Mouse (Mus musculus) small intestine, adult 2 months (tissue): ENCODE measurements around the gene Dppa3. TPM values are rescaled to one million over a fixed set of nuclear protein-coding genes. Genes with fewer than 3 reads are reported as not detected.
"Not testable (repeated sequence)": the region's sequence is repeated elsewhere in the genome, so short reads cannot be mapped to it uniquely, and the experiment has no call there.

Experiments
- H3K27ac ChIP-seq: fragments of 200-500 bp; 2 replicates; pipeline ENCODE4 v1.5.1; 2012; ENCODE audit warnings: low read depth, low read length, control low read depth, inconsistent platforms; ENCODE audit not compliant: insufficient read depth
- H3K27me3 ChIP-seq: fragments of 200-500 bp; 2 replicates; pipeline ENCODE4 v1.6.1; 2012; ENCODE audit warnings: mild to moderate bottlenecking, moderate library complexity, low read length, inconsistent platforms; ENCODE audit not compliant: control insufficient read depth, insufficient read depth
- H3K36me3 ChIP-seq: fragments of 200-500 bp; 2 replicates; pipeline ENCODE4 v1.6.1; 2012; ENCODE audit warnings: mild to moderate bottlenecking, low read length, control low read depth, inconsistent platforms; ENCODE audit not compliant: control insufficient read depth, insufficient read depth
- H3K4me1 ChIP-seq: fragments of 200-500 bp; 2 replicates; pipeline ENCODE4 v1.6.1; 2012; ENCODE audit warnings: low read length, inconsistent platforms, mixed read lengths; ENCODE audit not compliant: control insufficient read depth, insufficient read depth, insufficient read length
- H3K4me3 ChIP-seq: fragments of 200-500 bp; 2 replicates; pipeline ENCODE4 v1.5.1; 2012; ENCODE audit warnings: low read depth, mild to moderate bottlenecking, control low read depth, inconsistent platforms, low read length, moderate library complexity
- CTCF ChIP-seq: fragments of 200-500 bp; IDR thresholded peaks from 2 replicates; pipeline ENCODE4 v1.5.1; 2012; ENCODE audit warnings: low read depth, mild to moderate bottlenecking, control low read depth, inconsistent platforms, low read length, moderate library complexity, mixed read lengths; ENCODE audit not compliant: insufficient replicate concordance, insufficient read length; ENCODE audit errors: extremely low read depth
- POLR2A ChIP-seq: fragments of 200-500 bp; IDR thresholded peaks from 2 replicates; pipeline ENCODE4 v1.6.1; 2012; ENCODE audit warnings: low read depth, mild to moderate bottlenecking, control low read depth, inconsistent platforms, low read length, moderate library complexity
- WGBS: fragments of 180-500 bp; shearing (Covaris S2); methylation state at CpG from one replicate; pipeline ENCODE4 v1.1.7; 2018; 5-methylcytosine and 5-hydroxymethylcytosine counted together
- polyA plus RNA-seq: library from polyadenylated mRNA; depleted of rRNA; stranded (reverse); fragments of >200 nt; gene quantifications from 2 replicates; pipeline ENCODE4 v1.2.3, GENCODE M21; 2012

Dppa3 gene
- polyA plus RNA-seq, 1 experiment: not detected

GRCm38 (mm10) chr6:122627469-122628108 lies 1.4 kb downstream of the Dppa3 start:
- WGBS: 23% methylated on average over 20 of the region's 20 CpGs
- H3K27ac ChIP-seq: no peak overlapping the region
- no peaks in the 10 kb centered on the region for H3K27me3 ChIP-seq
- H3K4me1 ChIP-seq: peaks cover 9% of the 10 kb centered on the region; the same call in 1 of the 2 replicates
- H3K36me3 ChIP-seq: no peaks in the 10 kb centered on the region
- peak overlapping the region; percentile 25; the same call in 1 of the 2 replicates for H3K4me3 ChIP-seq
- TF ChIP-seq POLR2A: no peak
- no peak for TF ChIP-seq CTCF

- Histone ChIP-seq H3K36me3 (no peaks in the 10 kb centered on the region), H3K27me3 (no peaks in the 10 kb centered on the region), H3K27ac (no peak overlapping the region), H3K4me3 (0 out of 2 replicates have a peak overlapping the region, but pooled peaks have one; percentile 6), H3K4me1 (0 out of 2 replicates have a peak, but pooled peaks cover 4% of the 10 kb centered on the region)
- 40% methylated on average over 9 of the region's 9 CpGs for WGBS
- TF ChIP-seq CTCF (peak; percentile 61; the same call in 1 of the 2 replicates), POLR2A (no peak)
Observed at GRCm38 (mm10) chr6:122633411-122633810, 7.2 kb downstream of the Dppa3 start.

- 61% methylated on average over 7 of the region's 7 CpGs for WGBS
- Histone ChIP-seq H3K36me3 (no peaks in the 10 kb centered on the region), H3K27me3 (no peaks in the 10 kb centered on the region), H3K4me3 (no peak overlapping the region), H3K4me1 (0 out of 2 replicates have a peak, but pooled peaks cover 4% of the 10 kb centered on the region), H3K27ac (no peak overlapping the region)
- TF ChIP-seq CTCF: no peak
- no peak for TF ChIP-seq POLR2A
Observed at GRCm38 (mm10) chr6:122635315-122635714, 9.1 kb downstream of the Dppa3 start.

GRCm38 (mm10) chr6:122636666-122637065 lies 10.5 kb downstream of the Dppa3 start:
- Histone ChIP-seq H3K36me3 (no peaks in the 10 kb centered on the region), H3K27me3 (no peaks in the 10 kb centered on the region), H3K27ac (no peak overlapping the region), H3K4me1 (0 out of 2 replicates have a peak, but pooled peaks cover 4% of the 10 kb centered on the region), H3K4me3 (no peak overlapping the region)
- 23% methylated on average over 3 of the region's 3 CpGs for WGBS
- no peak for TF ChIP-seq POLR2A
- peak; percentile 47; the same call in 1 of the 2 replicates for TF ChIP-seq CTCF

- not testable (repeated sequence) for H3K27me3 ChIP-seq, H3K4me1 ChIP-seq, H3K27ac ChIP-seq, H3K36me3 ChIP-seq, H3K4me3 ChIP-seq
- WGBS: 62% methylated on average over 4 of the region's 4 CpGs
Observed at GRCm38 (mm10) chr6:122637566-122637965, 11.4 kb downstream of the Dppa3 start.

- 93% methylated on average over 21 of the region's 21 CpGs for WGBS
- H3K27me3 ChIP-seq, H3K27ac ChIP-seq, H3K36me3 ChIP-seq, H3K4me1 ChIP-seq, H3K4me3 ChIP-seq: not testable (repeated sequence)
Observed at GRCm38 (mm10) chr6:122644196-122644595, 18.0 kb downstream of the Dppa3 start.

GRCm38 (mm10) chr6:122649903-122650302 lies 23.7 kb downstream of the Dppa3 start:
- Histone ChIP-seq H3K27me3 (peaks cover 1% of the 10 kb centered on the region; the same call in 1 of the 2 replicates), H3K4me3 (no peak overlapping the region), H3K4me1 (no peaks in the 10 kb centered on the region), H3K27ac (no peak overlapping the region), H3K36me3 (no peaks in the 10 kb centered on the region)
- WGBS: 72% methylated on average over 3 of the region's 3 CpGs
- no peak for TF ChIP-seq POLR2A
- no peak for TF ChIP-seq CTCF
